Mouse (Mus musculus) intestine, embryonic 16.5 days (tissue): ENCODE data around the gene Rbl2. TPM values are rescaled to one million over a fixed set of nuclear protein-coding genes. Genes with fewer than 3 reads are reported as not detected.

Source experiments
- ATAC-seq: fragments of 200-750 bp; cut with Nextera tagmentation; 2 replicates; pipeline ENCODE4 v1.8.0; 2017; ENCODE audit warnings: moderate TSS enrichment, moderate library complexity
- H3K27ac ChIP-seq: fragments of 300-500 bp; sonication (generic); 2 replicates; pipeline ENCODE4 v1.5.1; 2014; ENCODE audit warnings: mild to moderate bottlenecking, low read length
- H3K27me3 ChIP-seq: fragments of 300-500 bp; sonication (generic); replicated peaks from 2 replicates; pipeline ENCODE4 v1.6.1; 2014; ENCODE audit warnings: low read length, control low read depth, mixed read lengths; ENCODE audit not compliant: control insufficient read depth, insufficient read depth
- H3K36me3 ChIP-seq: fragments of 300-500 bp; sonication (generic); 2 replicates; pipeline ENCODE4 v1.6.1; 2014; ENCODE audit warnings: low read length, control low read depth; ENCODE audit not compliant: control insufficient read depth, insufficient read depth
- H3K4me1 ChIP-seq: fragments of 300-500 bp; sonication (generic); 2 replicates; pipeline ENCODE4 v1.6.1; 2014; ENCODE audit warnings: low read length, control low read depth, mixed read lengths; ENCODE audit not compliant: control insufficient read depth, insufficient read depth
- H3K4me2 ChIP-seq: fragments of 300-500 bp; sonication (generic); 2 replicates; pipeline ENCODE4 v1.6.1; 2014; ENCODE audit warnings: low read depth, low read length, control low read depth
- H3K4me3 ChIP-seq: fragments of 300-500 bp; sonication (generic); 2 replicates; pipeline ENCODE4 v1.5.1; 2014; ENCODE audit warnings: mild to moderate bottlenecking, low read length
- H3K9ac ChIP-seq: fragments of 300-500 bp; sonication (generic); 2 replicates; pipeline ENCODE4 v1.6.1; 2014; ENCODE audit warnings: low read depth, low read length
- H3K9me3 ChIP-seq: fragments of 300-500 bp; sonication (generic); 2 replicates; pipeline ENCODE4 v1.6.1; 2016; ENCODE audit warnings: low read length, control low read depth; ENCODE audit not compliant: control insufficient read depth
- WGBS: fragments of 180-500 bp; shearing (Covaris S2); extraction: QIAGEN DNeasy Blood & Tissue Kit; methylation state at CpG from one replicate; pipeline ENCODE4 v1.1.7; 2014; 5-methylcytosine and 5-hydroxymethylcytosine counted together
- polyA plus RNA-seq: library from polyadenylated mRNA; unstranded; fragments of >200 nt; fragmentation: Nextera tagmentation; extraction: Ambion mirVana; gene quantifications from 2 replicates; pipeline ENCODE4 v1.2.1, GENCODE M21; 2015

Gene Rbl2
- polyA plus RNA-seq, 1 experiment from 2014 or later = 11.7 TPM

- 78% methylated on average over 3 of the region's 3 CpGs for WGBS
- no peak overlapping the region for H3K27ac ChIP-seq
Observed at GRCm38 (mm10) chr8:91118131-91118530, 48.3 kb downstream of the Rbl2 start.

DNA sequence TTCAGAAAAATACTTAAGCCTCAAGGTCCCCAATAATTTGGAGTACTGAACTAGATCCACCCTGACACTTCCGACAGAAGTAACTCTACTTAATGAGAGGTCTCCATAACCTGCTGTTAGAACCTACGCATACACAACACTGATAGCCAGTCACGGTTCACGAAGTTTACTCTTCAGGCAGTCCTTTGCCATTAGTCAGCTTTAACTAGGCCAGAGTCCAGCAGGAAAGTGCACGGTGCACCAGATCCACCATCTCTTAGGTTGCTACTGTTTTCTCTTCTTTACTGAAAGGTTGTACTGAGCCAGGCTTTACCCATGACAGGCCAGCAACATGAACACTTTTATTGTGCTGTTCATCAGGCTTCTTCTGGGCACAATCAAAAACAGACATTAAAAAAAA, 54.5 kb downstream of the Rbl2 start:
- H3K27ac ChIP-seq = no peak overlapping the region
- H3K4me1 ChIP-seq = no peaks in the 10 kb centered on the region
- H3K9ac ChIP-seq = no peak overlapping the region
- no peak for ATAC-seq
- peaks cover 14% of the 10 kb centered on the region; the same call in 1 of the 2 replicates for H3K36me3 ChIP-seq
- 85% methylated on average over 5 of the region's 5 CpGs for WGBS
- no peaks in the 10 kb centered on the region for H3K9me3 ChIP-seq
- no peak overlapping the region for H3K4me2 ChIP-seq
- H3K27me3 ChIP-seq = no peaks in the 10 kb centered on the region
- H3K4me3 ChIP-seq = no peak overlapping the region

More at GRCm38 (mm10) chr8:91118131-91118530, 48.3 kb downstream of the Rbl2 start:
- Histone ChIP-seq H3K4me2 (no peak overlapping the region), H3K4me1 (no peaks in the 10 kb centered on the region), H3K9me3 (no peaks in the 10 kb centered on the region), H3K4me3 (no peak overlapping the region), H3K27me3 (no peaks in the 10 kb centered on the region), H3K9ac (no peak overlapping the region), H3K36me3 (peaks cover 18% of the 10 kb centered on the region)
- ATAC-seq = no peak

- no peak overlapping the region for H3K27ac ChIP-seq
- no peak overlapping the region for H3K4me2 ChIP-seq
- H3K9me3 ChIP-seq = no peaks in the 10 kb centered on the region
- H3K9ac ChIP-seq = no peak overlapping the region
- 0 out of 2 replicates have a peak, but pooled peaks cover 9% of the 10 kb centered on the region for H3K36me3 ChIP-seq
- ATAC-seq = no peak
- no peak overlapping the region for H3K4me3 ChIP-seq
- H3K4me1 ChIP-seq = no peaks in the 10 kb centered on the region
- no peaks in the 10 kb centered on the region for H3K27me3 ChIP-seq
- 94% methylated on average over 8 of the region's 8 CpGs for WGBS
Observed at GRCm38 (mm10) chr8:91126786-91127185, 56.9 kb downstream of the Rbl2 start.

- Histone ChIP-seq H3K4me1 (peaks cover 7% of the 10 kb centered on the region), H3K9me3 (no peaks in the 10 kb centered on the region), H3K4me2 (peak overlapping the region; percentile 88), H3K27ac (peak overlapping the region; percentile 18; the same call in 1 of the 2 replicates), H3K4me3 (peak overlapping the region; percentile 79), H3K36me3 (no peaks in the 10 kb centered on the region), H3K27me3 (no peaks in the 10 kb centered on the region), H3K9ac (peak overlapping the region; percentile 77)
- no peak for ATAC-seq
- 65% methylated on average over 4 of the region's 4 CpGs for WGBS
Observed at GRCm38 (mm10) chr8:91132731-91133130, 62.9 kb downstream of the Rbl2 start.

DNA sequence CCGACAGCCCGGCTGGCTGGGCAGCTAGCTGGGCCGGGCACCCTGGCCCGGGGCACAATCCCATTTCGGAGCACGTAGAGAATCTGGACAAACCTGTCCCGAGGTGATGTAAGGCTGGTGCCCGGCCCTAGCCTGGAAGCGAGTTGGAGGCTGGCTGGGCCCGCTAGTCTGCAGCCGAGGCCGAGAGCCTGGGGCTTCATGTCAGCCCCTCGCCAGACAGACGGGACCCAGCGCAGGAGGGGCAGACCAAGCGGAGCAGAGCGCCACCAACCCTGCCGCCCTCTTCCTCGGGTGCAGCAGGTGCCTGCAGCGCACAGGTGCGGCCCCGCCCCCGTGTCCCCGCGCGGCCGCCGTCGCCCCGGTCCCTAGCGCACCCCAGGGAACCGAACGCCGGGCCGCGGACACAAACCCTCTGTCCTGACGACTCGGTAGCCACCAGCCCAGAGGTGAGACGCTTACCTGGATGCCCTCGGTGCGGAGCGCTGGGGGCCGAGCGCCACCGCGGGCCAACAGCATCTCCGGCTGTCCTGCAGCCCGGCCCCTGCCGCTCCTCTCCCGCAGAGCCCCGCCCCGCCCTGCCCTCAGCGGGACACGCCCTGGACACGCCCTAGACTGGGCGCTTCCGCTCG, 63.7 kb downstream of the Rbl2 start:
- Histone ChIP-seq H3K4me2 (peak overlapping the region; percentile 88), H3K27ac (peak overlapping the region; percentile 52; the same call in 1 of the 2 replicates), H3K9me3 (no peaks in the 10 kb centered on the region), H3K27me3 (no peaks in the 10 kb centered on the region), H3K36me3 (no peaks in the 10 kb centered on the region), H3K9ac (peak overlapping the region; percentile 77), H3K4me3 (peak overlapping the region; percentile 79), H3K4me1 (peaks cover 7% of the 10 kb centered on the region)
- ATAC-seq = peak; percentile 82
- under 1% methylated on average over 56 of the region's 58 CpGs for WGBS

- under 1% methylated on average over 24 of the region's 24 CpGs for WGBS
Observed at GRCm38 (mm10) chr8:91134070-91134475, 64.2 kb downstream of the Rbl2 start.

GRCm38 (mm10) chr8:91134659-91135058, 64.8 kb downstream of the Rbl2 start:
- Histone ChIP-seq H3K9me3 (no peaks in the 10 kb centered on the region), H3K27me3 (no peaks in the 10 kb centered on the region), H3K9ac (peak overlapping the region; percentile 64), H3K36me3 (no peaks in the 10 kb centered on the region), H3K4me1 (peaks cover 7% of the 10 kb centered on the region), H3K4me2 (peak overlapping the region; percentile 48), H3K4me3 (peak overlapping the region; percentile 79; the same call in 1 of the 2 replicates), H3K27ac (peak overlapping the region; percentile 51; the same call in 1 of the 2 replicates)
- WGBS = 48% methylated on average over 12 of the region's 12 CpGs
- no peak for ATAC-seq

More at GRCm38 (mm10) chr8:91134070-91134475, 64.2 kb downstream of the Rbl2 start:
- peaks cover 7% of the 10 kb centered on the region for H3K4me1 ChIP-seq
- peak overlapping the region; percentile 79 for H3K4me3 ChIP-seq
- no peaks in the 10 kb centered on the region for H3K9me3 ChIP-seq
- ATAC-seq = peak; percentile 99
- peak overlapping the region; percentile 51 for H3K27ac ChIP-seq
- H3K36me3 ChIP-seq = no peaks in the 10 kb centered on the region
- H3K9ac ChIP-seq = peak overlapping the region; percentile 64
- H3K4me2 ChIP-seq = peak overlapping the region; percentile 48
- H3K27me3 ChIP-seq = no peaks in the 10 kb centered on the region

GRCm38 (mm10) chr8:91135308-91136181, 65.7 kb downstream of the Rbl2 start:
- 75% methylated on average over 14 of the region's 14 CpGs for WGBS
- Histone ChIP-seq H3K9ac (no peak overlapping the region), H3K27me3 (no peaks in the 10 kb centered on the region), H3K4me2 (no peak overlapping the region), H3K4me3 (no peak overlapping the region), H3K4me1 (peaks cover 7% of the 10 kb centered on the region), H3K9me3 (no peaks in the 10 kb centered on the region), H3K27ac (no peak overlapping the region), H3K36me3 (no peaks in the 10 kb centered on the region)
- ATAC-seq = no peak

DNA sequence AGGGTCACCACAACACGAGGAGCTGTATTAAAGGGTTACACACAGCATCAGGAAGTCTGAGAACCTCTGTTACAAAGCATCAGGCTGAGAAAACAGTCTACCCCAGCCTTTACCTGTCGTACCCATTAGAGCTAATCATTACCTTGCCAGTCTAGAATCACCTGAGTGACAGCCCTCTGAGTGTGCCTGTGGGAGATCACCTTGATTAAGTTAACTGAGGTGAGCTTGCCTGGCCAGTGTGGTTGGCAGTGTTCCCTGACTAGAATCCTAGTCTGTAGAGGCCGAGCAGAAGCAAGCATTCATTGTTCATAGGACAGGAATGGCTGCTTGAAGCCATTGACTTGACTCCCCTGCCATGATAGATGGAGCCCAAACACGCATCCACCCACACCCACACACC, 71.0 kb downstream of the Rbl2 start:
- no peak overlapping the region for H3K4me2 ChIP-seq
- no peaks in the 10 kb centered on the region for H3K4me1 ChIP-seq
- H3K36me3 ChIP-seq = no peaks in the 10 kb centered on the region
- no peaks in the 10 kb centered on the region for H3K27me3 ChIP-seq
- WGBS = 79% methylated on average over 4 of the region's 4 CpGs
- no peak overlapping the region for H3K4me3 ChIP-seq
- H3K9me3 ChIP-seq = no peaks in the 10 kb centered on the region
- peak; percentile 31; the same call in 1 of the 2 replicates for ATAC-seq
- no peak overlapping the region for H3K9ac ChIP-seq
- H3K27ac ChIP-seq = no peak overlapping the region
